Mouse (Mus musculus) erythroblast, embryonic 14.5 days (primary cell): ENCODE measurements at regions not wholly inside any gene's neighbourhood (a gene's known extent, or its start where the extent isn't known, plus 50 kb on each side); places are given as distances from the start of the nearest gene placed in this dataset.

Experiments
- GATA1 ChIP-seq: IDR thresholded peaks from 2 replicates; pipeline ENCODE4 v1.6.1; 2012; ENCODE audit warnings: low read length, inconsistent platforms, mixed read lengths
- TAL1 ChIP-seq: IDR thresholded peaks from 3 replicates; pipeline ENCODE4 v1.6.1; 2012; ENCODE audit warnings: low read length, inconsistent platforms, mixed read lengths

- TF ChIP-seq GATA1, result no peak
- no peak for TF ChIP-seq TAL1
Observed at GRCm38 (mm10) chr10:17542104-17542846, 180.7 kb upstream of the Cited2 start.
